Mouse (Mus musculus): ENCODE data around the gene Tjp1. TPM values are rescaled to one million over a fixed set of nuclear protein-coding genes. Genes with fewer than 3 reads are reported as not detected.

Gene Tjp1
- polyA plus RNA-seq, 1 experiment, result 209 TPM

DNA sequence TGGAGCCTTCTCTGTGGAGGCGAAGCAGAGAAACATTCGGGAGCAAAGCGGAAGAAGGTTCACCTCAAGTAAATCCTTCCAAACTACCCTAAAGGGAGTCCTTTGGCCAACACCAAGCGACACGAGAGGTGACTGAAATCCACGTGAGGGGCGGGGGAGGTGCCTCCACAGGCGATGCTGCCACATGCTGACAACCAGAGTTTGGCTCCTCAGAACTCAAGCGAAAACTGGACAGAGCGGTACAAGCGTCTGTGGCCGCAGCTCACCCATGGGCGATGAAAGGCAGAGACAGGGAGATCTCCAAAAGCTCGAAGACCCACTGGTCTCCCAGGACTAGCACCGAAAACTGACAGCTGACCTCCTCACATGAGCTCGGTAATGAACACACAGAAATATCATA lies 244.7 kb downstream of the Tjp1 start:
- Histone ChIP-seq H3K4me3 (ENCODE audit: low read depth, low read length) (no peak overlapping the region), H3K27ac (ENCODE audit: insufficient read depth, low read length) (no peak overlapping the region)
- TF ChIP-seq CTCF (IDR thresholded peaks at IDR 0.05; ENCODE audit: low read depth, low read length) (no peak), EP300 (IDR thresholded peaks at IDR 0.05; ENCODE audit: insufficient read depth, low read depth, low read length) (no peak), POLR2A (IDR thresholded peaks at IDR 0.05; ENCODE audit: insufficient read depth, low read length) (no peak)

DNA sequence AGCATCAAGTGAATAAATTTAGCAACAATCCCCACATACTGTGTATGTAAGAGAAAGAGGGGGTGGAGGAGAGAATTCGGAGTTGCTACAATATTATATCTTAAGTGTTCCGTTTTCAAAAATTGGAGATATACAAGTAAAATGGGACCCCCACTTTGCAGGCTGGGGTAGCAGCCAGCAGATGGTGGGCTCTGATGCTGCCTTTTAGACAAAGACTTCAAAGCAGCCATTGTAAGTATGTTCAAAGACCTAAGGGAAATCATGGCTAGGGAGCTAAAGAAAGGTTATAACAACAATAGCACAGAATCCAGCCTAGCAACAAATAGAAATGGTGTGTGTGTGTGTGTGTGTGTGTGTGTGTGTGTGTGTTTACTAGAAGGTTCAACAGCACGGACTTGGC lies 245.6 kb downstream of the Tjp1 start:
- Histone ChIP-seq H3K4me3 (ENCODE audit: low read depth, low read length) (no peak overlapping the region), H3K4me1 (ENCODE audit: control insufficient read depth, insufficient read depth, low read length) (no peaks in the 10 kb centered on the region), H3K27ac (ENCODE audit: insufficient read depth, low read length) (no peak overlapping the region), H3K9ac (ENCODE audit: low read depth, poor library complexity, severe bottlenecking) (no peak overlapping the region), H3K36me3 (ENCODE audit: control insufficient read depth, insufficient read depth, low read length, poor library complexity, severe bottlenecking) (no peaks in the 10 kb centered on the region), H3K27me3 (ENCODE audit: control insufficient read depth, insufficient read depth, low read length, poor library complexity, severe bottlenecking) (no peaks in the 10 kb centered on the region), H3K9me3 (replicated peaks; ENCODE audit: control insufficient read depth, insufficient read depth, low read length, poor library complexity, severe bottlenecking) (no peaks in the 10 kb centered on the region)
- no peak for TF ChIP-seq POLR2A (IDR thresholded peaks at IDR 0.05; ENCODE audit: insufficient read depth, low read length)
- no peak for TF ChIP-seq EP300 (IDR thresholded peaks at IDR 0.05; ENCODE audit: insufficient read depth, low read depth, low read length)
- TF ChIP-seq CTCF (IDR thresholded peaks at IDR 0.05; ENCODE audit: low read depth, low read length), result no peak

More for the DNA sequence above, 244.7 kb downstream of the Tjp1 start:
- no peaks in the 10 kb centered on the region for H3K27me3 ChIP-seq (ENCODE audit: control insufficient read depth, insufficient read depth, low read length, poor library complexity, severe bottlenecking)
- no peak overlapping the region for H3K9ac ChIP-seq (ENCODE audit: low read depth, poor library complexity, severe bottlenecking)
- H3K4me1 ChIP-seq (ENCODE audit: control insufficient read depth, insufficient read depth, low read length), result no peaks in the 10 kb centered on the region
- H3K36me3 ChIP-seq (ENCODE audit: control insufficient read depth, insufficient read depth, low read length, poor library complexity, severe bottlenecking), result no peaks in the 10 kb centered on the region
- no peaks in the 10 kb centered on the region for H3K9me3 ChIP-seq (replicated peaks; ENCODE audit: control insufficient read depth, insufficient read depth, low read length, poor library complexity, severe bottlenecking)

DNA sequence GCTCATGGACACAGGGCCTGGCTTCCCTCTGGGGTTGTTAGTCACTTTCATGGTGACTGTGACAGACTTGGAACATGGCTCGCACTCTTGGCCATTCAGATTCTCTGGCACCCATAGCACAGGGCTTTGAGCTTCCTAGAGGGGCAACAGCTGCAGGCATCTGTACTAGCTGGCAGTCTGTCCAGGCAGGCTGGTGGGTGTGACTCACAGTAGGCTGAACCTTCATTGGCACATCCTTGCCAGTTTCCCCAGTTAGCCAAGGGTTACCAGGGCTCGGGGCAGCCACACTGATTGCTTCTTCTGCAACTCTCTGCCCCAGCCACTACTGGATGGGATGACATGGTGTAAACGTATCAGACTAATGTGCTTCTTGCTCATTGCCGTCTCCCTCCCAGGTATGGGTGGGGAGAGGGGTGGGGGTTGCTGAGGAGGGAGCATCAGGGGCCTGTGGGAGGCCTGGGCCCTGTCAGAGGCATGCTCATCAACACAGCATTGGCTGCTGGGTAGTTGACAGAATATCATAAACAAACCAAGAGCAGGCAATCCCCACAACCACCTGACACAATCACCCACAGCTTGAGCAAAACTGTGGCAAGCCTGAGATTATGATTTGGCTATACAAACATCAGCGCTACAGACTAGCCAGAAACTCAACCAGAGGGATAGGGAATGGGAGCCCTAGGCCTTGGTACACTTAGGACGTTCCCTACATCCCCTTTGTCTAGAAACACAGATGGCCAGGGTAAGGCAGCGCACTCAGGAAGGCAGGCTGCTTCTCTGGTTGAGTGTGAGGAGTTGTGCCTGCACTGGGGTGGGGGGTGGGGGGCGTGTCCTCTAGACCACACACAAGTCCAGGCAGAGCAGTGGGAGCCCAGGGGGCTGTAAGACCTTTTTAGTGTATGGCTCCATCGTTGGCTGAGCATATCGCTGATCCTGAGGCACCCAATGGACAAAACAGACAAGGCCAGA lies 246.4 kb downstream of the Tjp1 start:
- Histone ChIP-seq H3K27me3 (ENCODE audit: control insufficient read depth, insufficient read depth, low read length, poor library complexity, severe bottlenecking) (no peaks in the 10 kb centered on the region), H3K4me3 (ENCODE audit: low read depth, low read length) (no peak overlapping the region), H3K9ac (ENCODE audit: low read depth, poor library complexity, severe bottlenecking) (no peak overlapping the region), H3K9me3 (replicated peaks; ENCODE audit: control insufficient read depth, insufficient read depth, low read length, poor library complexity, severe bottlenecking) (no peaks in the 10 kb centered on the region), H3K36me3 (ENCODE audit: control insufficient read depth, insufficient read depth, low read length, poor library complexity, severe bottlenecking) (no peaks in the 10 kb centered on the region), H3K27ac (ENCODE audit: insufficient read depth, low read length) (no peak overlapping the region), H3K4me1 (ENCODE audit: control insufficient read depth, insufficient read depth, low read length) (no peaks in the 10 kb centered on the region)
- TF ChIP-seq POLR2A (IDR thresholded peaks at IDR 0.05; ENCODE audit: insufficient read depth, low read length) (no peak), EP300 (IDR thresholded peaks at IDR 0.05; ENCODE audit: insufficient read depth, low read depth, low read length) (no peak), CTCF (IDR thresholded peaks at IDR 0.05; ENCODE audit: low read depth, low read length) (no peak)

DNA sequence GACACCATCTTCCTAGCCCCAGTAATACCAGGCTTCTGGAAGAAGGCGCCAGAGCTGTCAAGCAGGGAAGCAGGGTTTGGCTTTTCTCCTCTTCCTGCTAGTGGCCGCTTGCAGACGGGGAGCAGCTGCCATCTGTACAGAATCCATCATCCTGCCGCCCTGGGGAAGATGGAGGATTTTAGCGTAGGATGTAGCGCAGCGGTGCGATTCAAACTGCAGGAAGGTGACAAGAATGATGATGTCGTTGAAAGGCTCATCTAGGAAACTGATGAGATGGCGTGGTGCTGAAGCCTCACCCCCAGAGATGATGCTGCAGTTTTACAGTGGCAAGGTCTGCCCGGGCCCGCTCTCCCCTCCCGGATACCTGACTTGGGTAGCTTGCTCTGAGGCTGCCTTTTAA lies 248.3 kb downstream of the Tjp1 start:
- no peak overlapping the region for H3K4me3 ChIP-seq (ENCODE audit: low read depth, low read length)
- H3K4me1 ChIP-seq (ENCODE audit: control insufficient read depth, insufficient read depth, low read length), result no peaks in the 10 kb centered on the region
- H3K27ac ChIP-seq (ENCODE audit: insufficient read depth, low read length), result no peak overlapping the region
- H3K9me3 ChIP-seq (replicated peaks; ENCODE audit: control insufficient read depth, insufficient read depth, low read length, poor library complexity, severe bottlenecking), result no peaks in the 10 kb centered on the region
- no peaks in the 10 kb centered on the region for H3K27me3 ChIP-seq (ENCODE audit: control insufficient read depth, insufficient read depth, low read length, poor library complexity, severe bottlenecking)
- TF ChIP-seq EP300 (IDR thresholded peaks at IDR 0.05; ENCODE audit: insufficient read depth, low read depth, low read length) (no peak), POLR2A (IDR thresholded peaks at IDR 0.05; ENCODE audit: insufficient read depth, low read length) (no peak), CTCF (IDR thresholded peaks at IDR 0.05; ENCODE audit: low read depth, low read length) (no peak)
- H3K9ac ChIP-seq (ENCODE audit: low read depth, poor library complexity, severe bottlenecking), result no peak overlapping the region
- H3K36me3 ChIP-seq (ENCODE audit: control insufficient read depth, insufficient read depth, low read length, poor library complexity, severe bottlenecking), result no peaks in the 10 kb centered on the region

DNA sequence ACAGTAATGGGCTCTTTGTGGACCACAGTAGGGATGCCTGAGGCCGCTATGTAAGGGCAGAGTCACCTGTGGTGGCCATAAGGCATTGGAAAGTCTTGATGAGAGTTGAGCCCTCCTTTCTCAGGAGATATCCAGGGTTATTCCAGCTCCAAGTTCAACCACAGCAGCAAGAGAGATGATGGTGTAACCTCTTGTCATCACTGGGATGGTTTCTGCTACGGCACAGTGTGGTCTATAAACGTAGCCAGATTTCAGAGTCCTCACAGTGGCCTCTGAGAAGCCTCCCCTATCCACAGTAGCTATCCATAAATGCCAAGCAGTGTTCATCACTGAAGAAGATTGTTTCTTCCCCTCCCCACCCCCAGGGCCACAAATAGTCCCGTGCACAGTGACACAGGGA lies 251.8 kb downstream of the Tjp1 start:
- no peak overlapping the region for H3K27ac ChIP-seq (ENCODE audit: insufficient read depth, low read length)
- H3K4me3 ChIP-seq (ENCODE audit: low read depth, low read length), result no peak overlapping the region
- no peaks in the 10 kb centered on the region for H3K27me3 ChIP-seq (ENCODE audit: control insufficient read depth, insufficient read depth, low read length, poor library complexity, severe bottlenecking)
- no peak for TF ChIP-seq POLR2A (IDR thresholded peaks at IDR 0.05; ENCODE audit: insufficient read depth, low read length)
- TF ChIP-seq CTCF (IDR thresholded peaks at IDR 0.05; ENCODE audit: low read depth, low read length), result no peak
- TF ChIP-seq EP300 (IDR thresholded peaks at IDR 0.05; ENCODE audit: insufficient read depth, low read depth, low read length), result no peak
- H3K9me3 ChIP-seq (replicated peaks; ENCODE audit: control insufficient read depth, insufficient read depth, low read length, poor library complexity, severe bottlenecking), result no peaks in the 10 kb centered on the region
- H3K9ac ChIP-seq (ENCODE audit: low read depth, poor library complexity, severe bottlenecking), result no peak overlapping the region
- H3K36me3 ChIP-seq (ENCODE audit: control insufficient read depth, insufficient read depth, low read length, poor library complexity, severe bottlenecking), result no peaks in the 10 kb centered on the region
- H3K4me1 ChIP-seq (ENCODE audit: control insufficient read depth, insufficient read depth, low read length), result no peaks in the 10 kb centered on the region

DNA sequence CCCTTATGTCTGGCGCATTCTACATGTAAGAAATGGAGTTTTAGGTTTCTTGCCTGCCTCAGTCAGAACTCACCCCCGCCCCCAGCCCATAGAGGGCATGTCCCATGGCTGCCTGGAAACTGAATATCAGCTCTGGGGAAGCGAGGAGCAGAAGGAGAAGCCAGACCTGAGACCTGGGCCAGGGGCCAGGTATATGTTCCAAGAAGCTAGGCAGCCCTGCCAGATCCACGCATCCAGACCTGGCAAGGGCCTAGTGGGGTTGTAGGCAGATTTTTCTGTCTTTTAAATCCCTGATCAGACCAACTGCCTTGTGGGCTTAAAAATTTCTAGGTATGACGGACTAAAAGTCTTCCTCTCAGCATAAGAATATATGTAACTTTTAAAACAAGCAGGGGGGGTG lies 253.4 kb downstream of the Tjp1 start:
- no peaks in the 10 kb centered on the region for H3K36me3 ChIP-seq (ENCODE audit: control insufficient read depth, insufficient read depth, low read length, poor library complexity, severe bottlenecking)
- TF ChIP-seq POLR2A (IDR thresholded peaks at IDR 0.05; ENCODE audit: insufficient read depth, low read length) (no peak), CTCF (IDR thresholded peaks at IDR 0.05; ENCODE audit: low read depth, low read length) (no peak), EP300 (IDR thresholded peaks at IDR 0.05; ENCODE audit: insufficient read depth, low read depth, low read length) (no peak)
- H3K4me3 ChIP-seq (ENCODE audit: low read depth, low read length), result no peak overlapping the region
- no peak overlapping the region for H3K27ac ChIP-seq (ENCODE audit: insufficient read depth, low read length)
- no peak overlapping the region for H3K9ac ChIP-seq (ENCODE audit: low read depth, poor library complexity, severe bottlenecking)
- no peaks in the 10 kb centered on the region for H3K4me1 ChIP-seq (ENCODE audit: control insufficient read depth, insufficient read depth, low read length)
- H3K9me3 ChIP-seq (replicated peaks; ENCODE audit: control insufficient read depth, insufficient read depth, low read length, poor library complexity, severe bottlenecking), result no peaks in the 10 kb centered on the region
- H3K27me3 ChIP-seq (ENCODE audit: control insufficient read depth, insufficient read depth, low read length, poor library complexity, severe bottlenecking), result no peaks in the 10 kb centered on the region
